Mouse (Mus musculus): ENCODE results near the gene Gm11020. TPM values are rescaled to one million over a fixed set of nuclear protein-coding genes. Genes with fewer than 3 reads are reported as not detected.
"Not testable (repeated sequence)": the region's sequence is repeated elsewhere in the genome, so short reads cannot be mapped to it uniquely, and the experiment has no call there.

Gm11020 gene
- not detected for total RNA-seq (2021)
- long read RNA-seq, experiment 1 = 0 reads
- long read RNA-seq, experiment 2 = 0 reads

DNA sequence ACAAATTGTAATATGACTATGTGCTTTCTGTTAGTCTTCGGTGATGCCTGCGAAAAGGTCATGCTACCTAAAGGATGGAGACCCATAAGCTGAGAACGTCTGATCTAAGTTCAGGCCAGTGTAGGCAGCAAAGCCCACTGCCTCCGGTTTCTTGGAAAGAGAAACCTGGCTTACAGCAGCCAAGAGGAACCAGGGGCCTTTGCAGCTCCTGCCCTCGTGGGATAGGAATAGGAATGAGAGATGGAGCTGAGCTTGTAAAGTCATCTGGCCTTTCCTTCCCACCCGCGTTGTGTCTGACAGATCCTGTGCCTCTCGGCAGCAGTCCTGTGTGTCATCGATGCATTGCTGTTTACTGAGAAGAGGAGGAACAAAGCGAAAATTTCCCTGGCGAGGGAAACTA is at the start of gene Gm11020:
TSS of gene Gm11020 (plus strand) at position 301 of the 400 bp plus-strand sequence.
- DNase-seq = not testable (repeated sequence)

GRCm38 (mm10) chr8:104293081-104293480 is 28.3 kb upstream of the Gm11020 start, which contains the start of gene Cmtm2a:
Gene Cmtm2a, minus strand, starts transcription at chr8:104293181.
- DNase-seq = not testable (repeated sequence)

DNA sequence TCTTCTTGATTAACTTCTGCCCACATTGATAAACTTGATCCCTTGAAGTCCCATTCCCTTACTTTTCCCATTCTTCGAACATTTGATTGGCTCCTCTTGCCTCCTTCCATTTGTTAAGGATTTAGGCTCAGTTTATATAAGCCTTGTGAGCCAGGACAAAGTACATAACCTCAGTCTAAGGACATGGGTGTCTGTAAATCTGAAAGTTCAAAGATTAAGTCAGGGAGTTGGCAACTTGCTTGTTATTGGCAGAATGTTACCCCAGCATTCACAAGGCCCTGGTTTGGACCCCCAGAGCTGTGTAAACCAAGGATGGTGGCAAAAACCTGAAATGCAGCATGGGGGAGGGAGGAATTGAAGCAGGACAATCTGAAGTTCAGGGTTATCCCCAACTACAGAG is 27.0 kb upstream of the Gm11020 start:
- no peak for DNase-seq

- DNase-seq = not testable (repeated sequence)
Observed at GRCm38 (mm10) chr8:104301577-104301976, 19.8 kb upstream of the Gm11020 start.

DNA sequence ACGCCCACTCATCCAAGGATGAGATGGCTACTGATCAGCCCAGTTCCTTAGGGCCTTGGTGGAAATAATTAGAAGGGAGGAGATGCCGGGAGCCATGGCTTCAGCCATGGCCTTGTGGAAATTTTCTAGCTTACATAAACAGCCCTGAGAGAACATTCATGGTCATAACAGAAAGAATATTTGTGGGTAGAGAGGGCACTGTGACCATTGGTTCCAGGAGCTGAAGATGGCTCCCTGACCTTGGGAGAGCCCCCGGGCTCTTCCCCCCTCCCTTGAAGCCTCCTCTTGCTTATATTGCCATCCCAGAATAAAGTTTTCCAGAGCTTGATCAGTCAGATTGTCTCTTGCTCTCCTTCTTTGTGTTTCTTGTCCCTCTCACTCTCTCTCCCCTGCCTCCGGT is 18.8 kb upstream of the Gm11020 start:
- DNase-seq = not testable (repeated sequence)

DNA sequence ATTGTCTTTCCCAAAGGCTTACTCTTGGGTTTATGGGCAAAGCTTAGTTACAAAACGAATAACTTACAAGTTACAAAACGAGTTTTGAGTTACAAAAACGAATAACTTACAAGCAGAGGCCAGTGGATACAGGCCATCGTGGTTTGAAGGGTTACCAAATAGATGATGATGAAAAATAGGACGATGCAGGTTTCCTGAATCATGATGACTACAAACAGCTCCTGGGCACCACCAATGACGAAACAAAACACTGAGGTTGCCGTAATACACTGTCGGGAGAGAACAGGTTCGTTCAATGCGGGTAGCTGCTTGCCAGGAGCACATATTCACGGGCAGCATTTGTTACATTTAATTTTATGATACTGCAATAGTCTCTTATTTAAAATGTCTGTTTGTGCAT is 16.4 kb upstream of the Gm11020 start:
- DNase-seq = no peak

DNA sequence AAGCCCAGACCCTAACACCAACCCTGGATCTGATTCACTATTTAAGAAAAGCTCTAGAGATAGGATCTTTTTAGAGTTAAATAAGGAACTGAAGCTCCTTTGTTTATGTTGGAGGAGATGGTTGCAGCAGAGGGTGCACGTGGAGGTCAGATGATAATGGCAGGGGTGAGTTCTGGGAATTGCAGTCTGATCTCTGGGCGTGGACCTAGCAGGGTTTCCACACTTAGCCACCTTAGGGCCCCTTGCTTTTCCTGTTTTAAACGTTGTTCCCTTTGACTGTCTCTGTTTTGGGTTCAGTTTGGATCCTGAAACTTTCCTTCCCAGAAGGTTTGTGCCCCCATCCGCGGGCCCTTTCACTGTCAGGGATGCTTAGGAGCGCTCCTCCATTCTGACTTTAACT is 13.0 kb upstream of the Gm11020 start:
- DNase-seq = not testable (repeated sequence)

DNA sequence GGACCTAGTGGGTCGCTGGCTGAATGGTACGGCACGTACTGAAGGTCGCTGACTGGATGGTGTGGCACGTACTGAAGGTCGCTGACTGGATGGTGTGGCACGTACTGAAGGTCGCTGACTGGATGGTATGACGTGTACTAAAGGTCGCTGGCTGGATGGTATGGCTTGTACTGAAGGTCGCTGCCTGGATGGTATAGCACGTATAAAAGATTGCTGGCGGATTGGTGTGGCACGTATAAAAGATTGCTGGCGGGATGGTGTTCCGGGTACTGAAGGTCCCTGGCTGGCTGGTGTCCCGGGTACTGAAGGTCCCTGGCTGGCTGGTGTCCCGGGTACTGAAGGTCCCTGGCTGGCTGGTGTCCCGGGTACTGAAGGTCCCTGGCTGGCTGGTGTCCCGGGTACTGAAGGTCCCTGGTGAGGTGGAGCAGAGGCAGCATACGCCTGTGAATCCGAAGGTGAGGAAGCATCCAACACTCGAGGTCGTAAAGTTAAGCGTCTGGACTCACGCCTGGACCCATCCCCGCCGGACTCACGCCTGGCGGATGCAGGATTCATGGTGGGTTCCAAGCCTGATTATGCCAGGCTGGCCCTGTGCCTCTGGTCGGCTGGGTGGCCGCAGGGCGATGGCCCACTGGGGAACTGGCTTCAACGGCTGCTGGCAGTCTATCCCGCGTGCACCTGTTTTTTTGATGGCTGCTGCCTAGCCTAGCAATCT is 11.8 kb upstream of the Gm11020 start, which contains the start of the genes Gm45711 and Cmtm1:
TSS of gene Gm45711 (minus strand) at position 641 of the 715 bp plus-strand sequence.
TSS of gene Cmtm1 (minus strand) at position 705 of the 715 bp plus-strand sequence.
- DNase-seq = peak; percentile 75

GRCm38 (mm10) chr8:104312023-104312422 is 9.3 kb upstream of the Gm11020 start:
- DNase-seq = not testable (repeated sequence)

- DNase-seq = no peak
Observed at GRCm38 (mm10) chr8:104313311-104313710, 8.1 kb upstream of the Gm11020 start.

GRCm38 (mm10) chr8:104321930-104322329 is 563 bp downstream of the Gm11020 start, which contains the start of gene Cmtm2b:
Gene Cmtm2b, plus strand, starts transcription at chr8:104322230.
- not testable (repeated sequence) for DNase-seq

GRCm38 (mm10) chr8:104332665-104333631 is 11.6 kb downstream of the Gm11020 start:
- no peak for DNase-seq

DNA sequence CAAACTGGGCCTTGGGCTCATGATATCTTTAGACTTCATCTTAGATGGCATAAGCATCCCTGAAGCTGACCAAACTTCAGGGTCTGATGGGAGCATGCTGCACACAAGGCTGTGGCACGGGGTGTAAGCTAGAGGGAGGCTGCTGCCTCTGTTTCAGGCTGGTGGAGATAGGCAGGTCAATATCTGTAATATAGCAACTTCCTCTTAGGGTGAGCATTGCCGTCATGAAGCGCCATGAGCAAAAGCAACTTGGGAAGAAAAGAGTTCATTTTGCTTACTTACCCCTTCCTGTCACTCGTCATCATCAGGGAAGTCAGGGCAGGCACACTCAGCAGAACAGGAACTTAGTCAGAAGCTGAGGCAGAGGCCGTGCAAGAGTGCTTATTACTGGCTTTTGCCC is 12.4 kb downstream of the Gm11020 start:
- no peak for DNase-seq

DNA sequence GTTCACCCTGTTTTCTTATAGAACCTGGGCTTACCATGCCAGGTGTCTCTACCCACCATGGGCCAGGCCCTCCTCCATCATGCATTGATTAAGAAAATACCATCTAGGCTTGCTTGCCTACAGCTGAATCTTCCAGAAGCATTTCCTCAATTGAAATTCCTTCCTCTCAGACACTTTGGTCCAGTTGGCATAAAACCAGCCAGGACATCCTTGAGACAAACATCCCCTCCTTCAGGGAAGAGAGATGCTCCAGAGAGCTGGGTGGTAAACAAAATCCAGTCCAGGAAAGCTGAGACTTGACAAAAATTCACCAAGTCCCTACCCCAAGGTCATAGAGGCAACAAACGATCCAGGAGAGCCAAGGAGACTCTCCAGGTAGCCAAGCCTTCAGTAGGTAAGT is 12.8 kb downstream of the Gm11020 start:
- DNase-seq = no peak

DNA sequence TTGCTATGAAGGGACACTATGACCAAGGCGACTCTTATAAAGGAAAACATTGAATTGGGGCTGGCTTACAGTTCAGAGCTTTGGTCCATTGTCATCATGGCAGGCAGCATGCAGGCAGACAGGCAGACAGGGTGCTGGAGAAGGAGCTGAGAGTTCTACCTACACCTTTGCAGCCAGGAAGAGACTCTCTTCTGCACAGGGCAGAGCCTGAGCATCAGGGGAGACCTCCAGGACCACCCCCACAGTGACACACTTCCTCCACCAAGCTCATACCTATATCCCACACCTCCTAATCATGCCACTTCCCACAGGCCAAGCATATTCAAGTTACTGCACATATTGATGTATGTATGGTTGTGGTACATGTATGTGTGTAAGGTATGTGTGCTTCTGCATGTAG is 15.4 kb downstream of the Gm11020 start:
- no peak for DNase-seq

GRCm38 (mm10) chr8:104337890-104338289 is 16.5 kb downstream of the Gm11020 start:
- no peak for DNase-seq

DNA sequence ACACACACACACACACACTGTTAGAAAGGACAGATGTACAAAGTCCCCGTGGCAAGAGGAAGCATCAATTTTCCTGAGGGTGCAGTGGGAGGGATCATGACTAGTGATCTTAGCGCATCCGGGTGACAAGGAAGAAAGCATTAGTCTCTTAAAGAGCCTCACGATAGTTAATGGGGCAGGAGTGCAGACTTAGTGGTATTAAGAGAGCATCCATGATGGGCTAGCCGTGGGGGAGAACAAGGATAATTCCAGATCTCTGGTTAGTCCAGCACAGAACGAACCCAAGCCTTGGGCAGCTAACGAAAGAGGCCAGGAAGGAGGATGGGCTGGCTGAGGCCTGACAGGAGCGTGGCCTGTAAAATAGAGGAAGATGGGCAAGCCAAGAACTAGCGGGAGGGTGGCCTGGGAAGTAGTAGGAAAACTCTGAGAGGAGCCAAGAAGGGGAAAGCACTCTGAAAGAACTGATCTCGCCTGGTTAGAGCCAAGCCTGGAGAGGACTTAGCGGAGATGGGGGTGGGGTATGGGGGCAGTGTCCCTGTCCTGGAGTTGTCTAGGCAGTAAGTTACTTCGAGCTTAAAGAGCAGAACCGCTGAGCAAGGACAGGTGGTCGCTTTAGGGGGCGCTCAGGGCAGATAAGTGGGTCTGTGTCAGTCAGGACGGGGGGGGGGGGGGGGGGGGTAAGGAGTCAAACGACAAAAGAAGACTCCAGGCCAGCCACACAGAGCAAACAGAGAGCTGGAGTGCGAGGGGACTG is 18.0 kb downstream of the Gm11020 start, which contains the start of gene Cmtm3:
TSS of gene Cmtm3 (plus strand) at position 182 of the 754 bp plus-strand sequence.
- DNase-seq = peak; percentile 46

GRCm38 (mm10) chr8:104339983-104340232 is 18.5 kb downstream of the Gm11020 start:
- DNase-seq = no peak

GRCm38 (mm10) chr8:104340233-104341105 is 19.1 kb downstream of the Gm11020 start:
- DNase-seq = peak; percentile 88

DNA sequence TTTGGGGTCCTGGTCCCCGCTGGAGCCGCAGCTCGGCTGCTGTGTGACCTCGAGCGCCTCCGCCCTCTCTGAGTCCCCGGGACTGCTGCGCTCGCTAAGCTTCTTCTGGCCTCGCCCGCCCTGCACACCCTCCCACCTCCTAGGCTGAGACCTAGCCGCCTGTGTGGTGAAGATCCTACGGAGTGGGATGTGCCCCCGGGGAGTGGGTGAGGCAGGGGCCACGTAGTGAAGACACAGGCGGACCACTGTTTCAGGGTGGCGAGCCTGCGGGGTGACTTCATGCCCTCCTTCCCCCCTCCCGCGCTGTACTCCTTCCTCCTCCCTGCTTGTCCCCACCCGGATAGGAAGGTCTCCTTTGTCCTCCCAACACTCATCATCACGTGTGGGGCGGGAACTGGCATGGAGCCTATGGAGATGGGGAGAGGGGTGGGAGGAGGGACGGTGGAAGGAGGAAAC is 19.8 kb downstream of the Gm11020 start:
- peak; percentile 85 for DNase-seq

GRCm38 (mm10) chr8:104341678-104342077 is 20.3 kb downstream of the Gm11020 start:
- no peak for DNase-seq

Data from adrenal gland, postnatal 10 days (tissue).